Mouse (Mus musculus): Measurements from ENCODE around the gene Shisal1. TPM values are rescaled to one million over a fixed set of nuclear protein-coding genes. Genes with fewer than 3 reads are reported as not detected.

The Shisal1 gene
- total and polyA plus RNA-seq, 3 experiments: not detected

DNA sequence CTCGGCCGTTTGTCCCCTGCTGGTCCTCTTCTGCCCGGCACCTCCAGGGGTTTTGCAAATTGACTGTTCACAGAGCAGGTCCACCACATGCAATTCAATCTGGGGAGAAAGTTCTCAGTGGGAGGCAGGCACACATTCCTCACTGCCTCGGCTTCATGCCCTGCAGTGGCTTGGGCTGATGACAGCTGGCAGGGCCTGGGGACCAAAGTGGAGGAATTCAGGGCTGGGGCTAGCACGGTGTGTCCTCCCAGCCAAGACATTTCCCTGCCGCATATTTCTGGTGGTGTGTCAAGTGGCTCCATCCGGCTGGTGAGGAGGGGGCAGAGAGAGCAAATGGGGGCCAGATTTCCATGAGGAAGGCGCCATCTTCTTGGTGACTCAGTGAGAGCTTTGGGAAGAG, 22.5 kb upstream of the Shisal1 start:
- H3K27ac ChIP-seq (ENCODE audit: control insufficient read depth, low read depth, low read length): no peak overlapping the region
- no peak overlapping the region for H3K4me3 ChIP-seq (ENCODE audit: control insufficient read depth in 1 of 2, insufficient read depth in 1 of 2, low read depth in 2 of 2, low read length in 2 of 2)
- H3K9ac ChIP-seq (ENCODE audit: control insufficient read depth, low read depth, low read length, poor library complexity, severe bottlenecking): no peak overlapping the region
- H3K36me3 ChIP-seq (ENCODE audit: control insufficient read depth in 1 of 2, insufficient read depth in 2 of 2, low read length in 2 of 2): no peaks in the 10 kb centered on the region
- no peaks in the 10 kb centered on the region for H3K27me3 ChIP-seq (ENCODE audit: control insufficient read depth in 1 of 2, insufficient read depth in 2 of 2, low read length in 2 of 2)
- no peak for TF ChIP-seq GABPA (IDR thresholded peaks at IDR 0.05; ENCODE audit: low read depth, low read length)
- TF ChIP-seq SMC3 (IDR thresholded peaks at IDR 0.05; ENCODE audit: low read depth, low read length): no peak
- no peak for TF ChIP-seq BHLHE40 (IDR thresholded peaks at IDR 0.05; ENCODE audit: borderline replicate concordance, low read depth, low read length)
- TF ChIP-seq CTCF (IDR thresholded peaks at IDR 0.05 in 2 of 3, conservative IDR thresholded peaks at IDR 0.05 in 1 of 3; ENCODE audit: control insufficient read depth in 1 of 3, insufficient read depth in 1 of 3, low read depth in 2 of 3, low read length in 3 of 3, poor library complexity in 1 of 3, severe bottlenecking in 1 of 3): no peak
- TF ChIP-seq ETS1 (IDR thresholded peaks at IDR 0.05; ENCODE audit: low read depth, low read length): no peak
- no peak for TF ChIP-seq TBP (IDR thresholded peaks at IDR 0.05; ENCODE audit: low read depth, low read length)
- TF ChIP-seq USF1 (IDR thresholded peaks at IDR 0.05; ENCODE audit: low read depth, low read length): no peak
- TF ChIP-seq ZKSCAN1 (IDR thresholded peaks at IDR 0.05; ENCODE audit: low read depth, low read length): no peak
- no peak for TF ChIP-seq ZMIZ1 (IDR thresholded peaks at IDR 0.05; ENCODE audit: low read depth, low read length)
- TF ChIP-seq ZNF384 (IDR thresholded peaks at IDR 0.05; ENCODE audit: low read depth, low read length): no peak
- no peak for TF ChIP-seq POLR2AphosphoS2 (IDR thresholded peaks at IDR 0.05; ENCODE audit: low read length)
- no peak for TF ChIP-seq MAZ (IDR thresholded peaks at IDR 0.05; ENCODE audit: low read depth, low read length)
- TF ChIP-seq POLR2A (IDR thresholded peaks at IDR 0.05; ENCODE audit: control insufficient read depth in 1 of 2, insufficient read depth in 1 of 2, low read depth in 1 of 2, low read length in 2 of 2, poor library complexity in 1 of 2): no peak
- TF ChIP-seq HCFC1 (IDR thresholded peaks at IDR 0.05; ENCODE audit: low read depth, low read length): no peak
- TF ChIP-seq ZC3H11A (IDR thresholded peaks at IDR 0.05; ENCODE audit: low read depth, low read length): no peak
- no peak for TF ChIP-seq MAFK (IDR thresholded peaks at IDR 0.05; ENCODE audit: borderline replicate concordance, low read depth, low read length)
- no peak for TF ChIP-seq NRF1 (IDR thresholded peaks at IDR 0.05; ENCODE audit: insufficient read depth, low read depth, low read length, poor library complexity, severe bottlenecking)
- H3K79me2 ChIP-seq (ENCODE audit: control insufficient read depth, insufficient read depth, low read length, poor library complexity): no peaks in the 10 kb centered on the region
- no peaks in the 10 kb centered on the region for H3K9me3 ChIP-seq (replicated peaks; ENCODE audit: insufficient read depth, low read length)
- H3K4me1 ChIP-seq (ENCODE audit: control insufficient read depth in 1 of 2, insufficient read depth in 2 of 2, low read length in 2 of 2): no peaks in the 10 kb centered on the region
- no peak for DNase-seq (ENCODE audit: low read depth, low spot score)

DNA sequence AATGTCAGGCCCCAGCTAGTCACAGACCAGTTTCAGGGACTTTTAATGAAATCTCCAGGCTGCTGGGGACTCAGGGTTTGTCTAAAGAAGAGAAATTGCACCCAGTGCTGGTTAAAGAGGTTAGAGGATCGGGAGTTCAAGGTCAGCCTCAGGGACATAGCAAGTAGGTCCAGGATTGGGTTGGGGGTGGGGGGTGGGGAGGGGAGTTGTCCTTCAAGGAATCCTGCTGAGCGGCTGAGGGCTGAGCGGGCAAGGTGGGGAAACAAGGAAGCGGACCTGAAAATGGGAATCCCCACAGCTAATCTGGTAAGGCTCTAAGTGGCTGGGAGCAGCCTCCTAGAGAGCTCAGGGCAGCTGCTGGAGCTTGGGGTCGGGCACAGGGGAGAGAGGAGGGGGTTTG, 20.9 kb upstream of the Shisal1 start:
- H3K36me3 ChIP-seq (ENCODE audit: control insufficient read depth in 1 of 2, insufficient read depth in 2 of 2, low read length in 2 of 2): no peaks in the 10 kb centered on the region
- H3K27ac ChIP-seq (ENCODE audit: control insufficient read depth, low read depth, low read length): no peak overlapping the region
- H3K4me3 ChIP-seq (ENCODE audit: control insufficient read depth in 1 of 2, insufficient read depth in 1 of 2, low read depth in 2 of 2, low read length in 2 of 2): no peak overlapping the region
- TF ChIP-seq POLR2AphosphoS2 (IDR thresholded peaks at IDR 0.05; ENCODE audit: low read length): no peak
- no peak for TF ChIP-seq POLR2AphosphoS5 (IDR thresholded peaks at IDR 0.05; ENCODE audit: borderline replicate concordance, low read depth, low read length)
- no peak for TF ChIP-seq USF1 (IDR thresholded peaks at IDR 0.05; ENCODE audit: low read depth, low read length)
- no peak for TF ChIP-seq RCOR1 (IDR thresholded peaks at IDR 0.05; ENCODE audit: low read depth, low read length)
- TF ChIP-seq HCFC1 (IDR thresholded peaks at IDR 0.05; ENCODE audit: low read depth, low read length): no peak
- no peak for TF ChIP-seq JUND (IDR thresholded peaks at IDR 0.05; ENCODE audit: low read depth, low read length)
- TF ChIP-seq MYB (IDR thresholded peaks at IDR 0.05; ENCODE audit: low read depth, low read length): no peak
- TF ChIP-seq ETS1 (IDR thresholded peaks at IDR 0.05; ENCODE audit: low read depth, low read length): no peak
- no peak for TF ChIP-seq UBTF (IDR thresholded peaks at IDR 0.05; ENCODE audit: borderline replicate concordance, insufficient read depth, low read depth, low read length)
- TF ChIP-seq ELF1 (IDR thresholded peaks at IDR 0.05; ENCODE audit: low read depth, low read length): no peak
- TF ChIP-seq TBP (IDR thresholded peaks at IDR 0.05; ENCODE audit: low read depth, low read length): no peak
- TF ChIP-seq MXI1 (IDR thresholded peaks at IDR 0.05; ENCODE audit: low read depth, low read length): no peak
- TF ChIP-seq GABPA (IDR thresholded peaks at IDR 0.05; ENCODE audit: low read depth, low read length): no peak
- TF ChIP-seq EP300 (IDR thresholded peaks at IDR 0.05; ENCODE audit: low read depth in 1 of 2, low read length in 2 of 2): no peak
- no peak for TF ChIP-seq NELFE (IDR thresholded peaks at IDR 0.05; ENCODE audit: low read depth, low read length)
- no peak for TF ChIP-seq E2F4 (IDR thresholded peaks at IDR 0.05; ENCODE audit: borderline replicate concordance, low read depth, low read length)
- TF ChIP-seq MAFK (IDR thresholded peaks at IDR 0.05; ENCODE audit: borderline replicate concordance, low read depth, low read length): no peak
- no peak for TF ChIP-seq SMC3 (IDR thresholded peaks at IDR 0.05; ENCODE audit: low read depth, low read length)
- no peak for TF ChIP-seq CHD1 (IDR thresholded peaks at IDR 0.05; ENCODE audit: low read depth, low read length)
- H3K4me1 ChIP-seq (ENCODE audit: control insufficient read depth in 1 of 2, insufficient read depth in 2 of 2, low read length in 2 of 2): no peaks in the 10 kb centered on the region
- no peaks in the 10 kb centered on the region for H3K27me3 ChIP-seq (ENCODE audit: control insufficient read depth in 1 of 2, insufficient read depth in 2 of 2, low read length in 2 of 2)
- no peaks in the 10 kb centered on the region for H3K79me2 ChIP-seq (ENCODE audit: control insufficient read depth, insufficient read depth, low read length, poor library complexity)
- DNase-seq (ENCODE audit: low read depth, low spot score): no peak
- no peak overlapping the region for H3K9ac ChIP-seq (ENCODE audit: control insufficient read depth, low read depth, low read length, poor library complexity, severe bottlenecking)
- H3K9me3 ChIP-seq (replicated peaks; ENCODE audit: insufficient read depth, low read length): no peaks in the 10 kb centered on the region
